8 mouse cellular contexts compared by ENCODE assay signal in genomic region chr15:102231748-102232147, GRCm38 (mm10). TPM values are rescaled to one million over a fixed set of nuclear protein-coding genes. Genes with fewer than 3 reads are reported as not detected.
A peak's percentile ranks its signal among the peaks of the same experiment; 100 is the strongest.
DNase-seq lines count a peak whose midpoint lies in the region; ATAC-seq and TF ChIP-seq lines count a peak whose summit lies in the region.

Gene Itgb7, minus strand, starts transcription at chr15:102231944.

- H3K27me3 ChIP-seq in CH12.LX (replicated peaks), result peaks cover 2% of the 10 kb centered on the region
- H3K27me3 ChIP-seq in liver, embryonic 11.5 days (replicated peaks; ENCODE audit: control insufficient read depth, insufficient read depth, low read length), result no peaks in the 10 kb centered on the region
- H3K27me3 ChIP-seq in forebrain, embryonic 16.5 days (replicated peaks; ENCODE audit: control insufficient read depth, insufficient read depth, low read length), result no peaks in the 10 kb centered on the region

- dilution Hi-C loops in CH12.LX (cut with MboI; ENCODE audit: extremely low pct_ligation_motif_present, extremely low pct_unique_long_range_greater_than_20kb, low sequenced_read_pairs), result no loop called here

- TF ChIP-seq CTCF in CH12.LX (conservative IDR thresholded peaks at IDR 0.05 in 1 of 2, IDR thresholded peaks at IDR 0.05 in 1 of 2; ENCODE audit: low read depth in 2 of 2, low read length in 2 of 2), result no peak
- TF ChIP-seq CTCF in olfactory bulb, adult 2 months (IDR thresholded peaks at IDR 0.05; ENCODE audit: insufficient read depth, low read depth, low read length), result no peak

- no peaks in the 10 kb centered on the region for H3K9me3 ChIP-seq in CH12.LX (replicated peaks; ENCODE audit: low read length)
- H3K9me3 ChIP-seq in liver, embryonic 11.5 days (ENCODE audit: control insufficient read depth, low read length), result no peaks in the 10 kb centered on the region
- no peaks in the 10 kb centered on the region for H3K9me3 ChIP-seq in forebrain, embryonic 16.5 days (ENCODE audit: control insufficient read depth, low read length)

- TF ChIP-seq EP300 in CH12.LX (IDR thresholded peaks at IDR 0.05; ENCODE audit: low read length), result peak; percentile 35; the same call in 1 of the 2 replicates

- no peak for DNase-seq in CH12.LX (ENCODE audit: extremely low read depth)
- peak; percentile 72 for DNase-seq in T-cell, adult 2 months (ENCODE audit: low spot score)
- DNase-seq in liver, embryonic 11.5 days (ENCODE audit: low spot score), result peak; percentile 56
- DNase-seq in ovary, adult 18-20 months (ENCODE audit: low spot score), result no peak
- DNase-seq in cerebellum, postnatal 36 days, result no peak
- DNase-seq in urinary bladder, postnatal 14 days (ENCODE audit: low spot score), result no peak

- peaks cover 36 to 60% of the 10 kb centered on the region in 2 experiments for H3K4me1 ChIP-seq in CH12.LX (ENCODE audit: control insufficient read depth in 1 of 2, insufficient read depth in 2 of 2)
- H3K4me1 ChIP-seq in liver, embryonic 11.5 days (replicated peaks; ENCODE audit: control insufficient read depth, insufficient read depth, low read length), result peaks cover 47% of the 10 kb centered on the region
- H3K4me1 ChIP-seq in olfactory bulb, adult 2 months (ENCODE audit: control insufficient read depth, insufficient read depth, low read length), result no peaks in the 10 kb centered on the region
- H3K4me1 ChIP-seq in forebrain, embryonic 16.5 days (replicated peaks; ENCODE audit: control insufficient read depth, insufficient read depth, low read length), result peaks cover 2% of the 10 kb centered on the region; the same call in 1 of the 2 replicates

- no peak within 1 kb of the TSS for H3K9ac ChIP-seq in CH12.LX (ENCODE audit: insufficient read depth, low read depth)
- H3K9ac ChIP-seq in liver, embryonic 11.5 days (ENCODE audit: low read depth, low read length), result no peak within 1 kb of the TSS
- H3K9ac ChIP-seq in forebrain, embryonic 16.5 days (replicated peaks; ENCODE audit: low read depth, low read length), result no peak within 1 kb of the TSS

- no peak within 1 kb of the TSS for H3K27ac ChIP-seq in CH12.LX (ENCODE audit: insufficient read depth, low read depth)
- H3K27ac ChIP-seq in liver, embryonic 11.5 days (ENCODE audit: low read depth, low read length), result no peak within 1 kb of the TSS
- no peak within 1 kb of the TSS for H3K27ac ChIP-seq in olfactory bulb, adult 2 months (ENCODE audit: insufficient read depth, low read depth, low read length)
- no peak within 1 kb of the TSS for H3K27ac ChIP-seq in forebrain, embryonic 16.5 days (ENCODE audit: low read length)

- no peaks in the 10 kb centered on the region for H3K36me3 ChIP-seq in CH12.LX (replicated peaks in 1 of 2; ENCODE audit: control insufficient read depth in 1 of 2, insufficient read depth in 1 of 2, low read length in 1 of 2)
- H3K36me3 ChIP-seq in liver, embryonic 11.5 days (ENCODE audit: control insufficient read depth, insufficient read depth, low read length), result no peaks in the 10 kb centered on the region
- H3K36me3 ChIP-seq in forebrain, embryonic 16.5 days (ENCODE audit: control insufficient read depth, insufficient read depth), result no peaks in the 10 kb centered on the region

- peak; percentile 97 for ATAC-seq in liver, embryonic 11.5 days (replicated peaks; ENCODE audit: low FRiP score)
- no peak for ATAC-seq in forebrain, embryonic 16.5 days

- TF ChIP-seq POLR2A in CH12.LX (IDR thresholded peaks at IDR 0.05; ENCODE audit: low read depth, low read length), result peak; percentile 43; the same call in 1 of the 2 replicates
- TF ChIP-seq POLR2A in olfactory bulb, adult 2 months (IDR thresholded peaks at IDR 0.05; ENCODE audit: insufficient read depth, low read depth, low read length), result no peak

- H3K4me3 ChIP-seq in CH12.LX (replicated peaks in 1 of 3; ENCODE audit: low read depth in 2 of 3, low read length in 2 of 3, poor library complexity in 1 of 3), result peak within 1 kb of the TSS in 2 of 3 experiments; percentile 8 to 49
- H3K4me3 ChIP-seq in liver, embryonic 11.5 days (ENCODE audit: low read depth, low read length), result no peak within 1 kb of the TSS
- H3K4me3 ChIP-seq in olfactory bulb, adult 2 months (ENCODE audit: insufficient read depth, low read depth, low read length), result no peak within 1 kb of the TSS
- H3K4me3 ChIP-seq in forebrain, embryonic 16.5 days (replicated peaks; ENCODE audit: low read length), result no peak within 1 kb of the TSS

- 27% methylated on average over 6 of the region's 6 CpGs for WGBS in liver, embryonic 11.5 days
- 71% methylated on average over 6 of the region's 6 CpGs for WGBS in olfactory bulb, adult 2 months
- WGBS in forebrain, embryonic 16.5 days, result 57% methylated on average over 6 of the region's 6 CpGs

- H3K4me2 ChIP-seq in CH12.LX (ENCODE audit: insufficient read depth, low read depth, poor library complexity, severe bottlenecking), result peak within 1 kb of the TSS; percentile 52
- H3K4me2 ChIP-seq in liver, embryonic 11.5 days, result peak within 1 kb of the TSS; percentile 46
- H3K4me2 ChIP-seq in forebrain, embryonic 16.5 days (ENCODE audit: low read length), result no peak within 1 kb of the TSS

- in situ Hi-C loops in CH12.LX (cut with MboI; ENCODE audit: low pct_ligation_motif_present, low pct_unique_long_range_greater_than_20kb, low sequenced_read_pairs), result no loop called here

- TF ChIP-seq RAD21 in CH12.LX (IDR thresholded peaks at IDR 0.05; ENCODE audit: low read depth, low read length), result no peak

- no peaks in the 10 kb centered on the region for H3K79me2 ChIP-seq in CH12.LX (replicated peaks; ENCODE audit: control insufficient read depth, extremely low read depth, insufficient read depth, poor library complexity, severe bottlenecking)

TF ChIP-seq in CH12.LX, 34 proteins besides CTCF, POLR2A, EP300 and RAD21:
- TF ChIP-seq TCF12 (IDR thresholded peaks at IDR 0.05; ENCODE audit: low read depth, low read length) (0 out of 2 replicates have a peak, but pooled peaks have one; percentile 17), ZNF384 (IDR thresholded peaks at IDR 0.05; ENCODE audit: low read depth, low read length) (no peak), ELF1 (IDR thresholded peaks at IDR 0.05; ENCODE audit: low read depth, low read length) (no peak), CHD2 (IDR thresholded peaks at IDR 0.05; ENCODE audit: low read length) (0 out of 2 replicates have a peak, but pooled peaks have one; percentile 27), BHLHE40 (IDR thresholded peaks at IDR 0.05; ENCODE audit: low read depth, low read length) (no peak), NELFE (IDR thresholded peaks at IDR 0.05; ENCODE audit: low read depth, low read length) (peak; percentile 41; the same call in 1 of the 2 replicates), CHD1 (IDR thresholded peaks at IDR 0.05; ENCODE audit: low read depth, low read length) (no peak), GABPA (IDR thresholded peaks at IDR 0.05; ENCODE audit: insufficient replicate concordance, low read depth, low read length) (no peak), SIN3A (IDR thresholded peaks at IDR 0.05; ENCODE audit: low read length) (0 out of 2 replicates have a peak, but pooled peaks have one; percentile 49), MAZ (IDR thresholded peaks at IDR 0.05; ENCODE audit: low read depth, low read length) (peak; percentile 30; the same call in 1 of the 2 replicates), ZKSCAN1 (IDR thresholded peaks at IDR 0.05; ENCODE audit: borderline replicate concordance, low read depth, low read length) (no peak), HCFC1 (IDR thresholded peaks at IDR 0.05; ENCODE audit: low read depth, low read length) (0 out of 2 replicates have a peak, but pooled peaks have one; percentile 9), JUN (IDR thresholded peaks at IDR 0.05; ENCODE audit: insufficient read depth, low read depth, low read length) (no peak), IRF4 (IDR thresholded peaks at IDR 0.05; ENCODE audit: low read depth, low read length) (peak; percentile 18)

RNA-seq across cellular contexts. Expression of gene Itgb7, which starts in this region (rescaled TPM):
- total RNA-seq in CH12.LX (2012; rRNA removed) (10.1 and 17.7 TPM in 2 replicates), CH12.LX (2014; rRNA removed) (1.8 and 3.7 TPM in 2 replicates)
- polyA plus RNA-seq in CH12.LX (2012; ENCODE audit: insufficient read length, low read depth), result 2.8 and 4.2 TPM in 2 replicates
- 3.9 and 4.1 TPM in 2 replicates for polyA plus RNA-seq in liver, embryonic 11.5 days (2014; fragmentation: Nextera tagmentation; extraction: Ambion mirVana)
- polyA plus RNA-seq in olfactory bulb, adult 2 months (2012; ENCODE audit: insufficient read depth, insufficient read length, low replicate concordance, missing spikeins), result not detected in 2 replicates
- polyA plus RNA-seq in forebrain, embryonic 16.5 days (2015; fragmentation: Nextera tagmentation; extraction: Ambion mirVana), result 0.73 and 1.0 TPM in 2 replicates

Comparison
In these comparisons a context has a peak if more than half of its experiments do, and no peak if none do; other contexts are left out.
1. DNase-seq: peak in T-cell, adult 2 months (single experiment) and liver, embryonic 11.5 days (single experiment); none in CH12.LX (single experiment), ovary, adult 18-20 months (single experiment), cerebellum, postnatal 36 days (0 of 2) and urinary bladder, postnatal 14 days (single experiment).
2. H3K4me3 ChIP-seq: peak in CH12.LX (2 of 3); none in liver, embryonic 11.5 days (single experiment), olfactory bulb, adult 2 months (single experiment) and forebrain, embryonic 16.5 days (single experiment).